Mouse (Mus musculus) heart, adult 2 months (tissue): Measurements from ENCODE around the gene Rnase11. TPM values are rescaled to one million over a fixed set of nuclear protein-coding genes. Genes with fewer than 3 reads are reported as not detected.

Source experiments
- DNase-seq, 2 experiments: peaks; one replicate each; pipeline ENCODE4 v3.0.0; 2021
- H3K27ac ChIP-seq: fragments of 200-600 bp; 2 replicates; pipeline ENCODE4 v1.8.1; 2022
- H3K27me3 ChIP-seq: fragments of 200-500 bp; 2 replicates; pipeline ENCODE4 v1.6.1; 2012; ENCODE audit warnings: mild to moderate bottlenecking, low read length, inconsistent platforms, mixed read lengths; ENCODE audit not compliant: control insufficient read depth, insufficient read depth
- H3K36me3 ChIP-seq: fragments of 200-500 bp; 2 replicates; pipeline ENCODE4 v1.6.1; 2012; ENCODE audit warnings: low read length, inconsistent platforms; ENCODE audit not compliant: control insufficient read depth, insufficient read depth
- H3K4me1 ChIP-seq: fragments of 200-500 bp; 2 replicates; pipeline ENCODE4 v1.6.1; 2011; ENCODE audit warnings: low read length; ENCODE audit not compliant: control insufficient read depth, insufficient read depth
- H3K4me3 ChIP-seq: fragments of 200-600 bp; 2 replicates; pipeline ENCODE4 v1.8.1; 2022
- H3K79me2 ChIP-seq: fragments of 200-500 bp; replicated peaks from 2 replicates; pipeline ENCODE4 v1.6.1; 2012; ENCODE audit warnings: mild to moderate bottlenecking, inconsistent platforms, low read length, moderate library complexity, mixed read lengths; ENCODE audit not compliant: control insufficient read depth, insufficient read depth
- H3K9ac ChIP-seq: fragments of 200-500 bp; 2 replicates; pipeline ENCODE4 v1.6.1; 2012; ENCODE audit warnings: low read depth, mild to moderate bottlenecking, control low read depth, inconsistent platforms, low read length, mixed read lengths
- CTCF ChIP-seq: fragments of 200-600 bp; IDR thresholded peaks from 2 replicates; pipeline ENCODE4 v1.8.1; 2022; ENCODE audit warnings: antibody characterized with exemption, mild to moderate bottlenecking, moderate library complexity
- EP300 ChIP-seq: fragments of 200-500 bp; IDR thresholded peaks from 2 replicates; pipeline ENCODE4 v1.6.1; 2011; ENCODE audit warnings: low read depth, low read length, control low read depth; ENCODE audit not compliant: insufficient read depth
- POLR2A ChIP-seq: fragments of 200-500 bp; IDR thresholded peaks from 2 replicates; pipeline ENCODE4 v1.6.1; 2011; ENCODE audit warnings: mild to moderate bottlenecking, low read depth, low read length, control low read depth; ENCODE audit not compliant: insufficient read depth
- WGBS: fragments of 180-500 bp; shearing (Covaris S2); methylation state at CpG from one replicate; pipeline ENCODE4 v1.1.7; 2018; 5-methylcytosine and 5-hydroxymethylcytosine counted together
- intact Hi-C: fragments of 180-260 bp; cut with DNase I; formaldehyde crosslinking; loops from one replicate; pipeline ENCODE4 v1.15.1; 2025
- polyA plus RNA-seq: library from polyadenylated mRNA; depleted of rRNA; stranded (reverse); fragments of >200 nt; gene quantifications from 2 replicates; pipeline ENCODE4 v1.2.3, GENCODE M21; 2012
- total RNA-seq, 2 experiments: library from RNA; stranded (reverse); gene quantifications; 2 replicates each; pipeline ENCODE4 v1.2.3; 2021

Rnase11 gene
- total and polyA plus RNA-seq, 3 experiments = not detected

DNA sequence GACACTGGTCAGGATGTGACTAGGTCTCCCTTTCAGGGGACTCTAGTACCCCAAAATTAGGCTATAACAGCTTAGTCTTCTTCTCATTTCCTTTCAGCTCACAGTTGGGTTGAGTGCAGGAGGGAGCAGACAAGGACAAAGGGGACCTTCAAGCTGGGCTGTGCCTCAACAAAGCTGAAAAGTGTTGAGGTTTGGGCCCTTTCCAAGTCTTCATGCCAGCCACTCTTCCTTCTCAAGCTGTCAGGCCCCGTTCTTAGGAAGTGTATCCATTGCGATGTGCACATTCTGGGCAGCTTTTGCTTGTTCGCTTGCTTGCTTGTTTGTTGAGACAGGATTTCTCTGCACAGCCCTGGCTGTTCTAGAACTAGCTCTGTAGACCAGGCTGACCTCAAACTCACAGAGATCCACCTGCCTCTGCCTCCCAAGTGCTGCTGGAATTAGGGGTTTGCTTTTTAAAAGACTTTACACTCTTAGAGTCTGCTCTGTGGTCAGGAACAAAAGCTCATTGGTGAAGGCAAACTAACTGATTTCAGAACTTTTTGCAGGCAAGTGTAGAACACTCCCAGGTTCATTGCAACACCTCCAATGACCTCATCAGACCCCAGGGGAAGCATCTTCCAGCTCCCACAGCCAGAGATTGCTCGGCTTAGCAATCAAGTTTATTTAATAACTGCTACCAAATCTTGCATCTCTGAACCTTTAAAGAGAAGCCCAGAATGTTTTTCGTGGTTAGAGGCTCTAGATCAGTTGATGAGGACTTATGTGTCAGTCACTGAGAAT, 44.3 kb upstream of the Rnase11 start:
- no peaks in the 10 kb centered on the region for H3K27me3 ChIP-seq
- TF ChIP-seq CTCF = no peak
- TF ChIP-seq POLR2A = no peak
- TF ChIP-seq EP300 = no peak
- H3K4me3 ChIP-seq = no peak overlapping the region
- peak overlapping the region; percentile 42 for H3K27ac ChIP-seq
- no peaks in the 10 kb centered on the region; the same call in 1 of the 2 replicates for H3K36me3 ChIP-seq
- DNase-seq = peak; percentile 42 to 46
- H3K9ac ChIP-seq = no peak overlapping the region
- H3K4me1 ChIP-seq = peaks cover 3% of the 10 kb centered on the region; the same call in 1 of the 2 replicates
- intact Hi-C loops = no loop called here
- WGBS = 64% methylated on average over 5 of the region's 5 CpGs
- no peaks in the 10 kb centered on the region for H3K79me2 ChIP-seq

GRCm38 (mm10) chr14:51093496-51093895, 43.5 kb upstream of the Rnase11 start:
- DNase-seq = peak in 1 of 2 experiments; percentile 39
- H3K9ac ChIP-seq = no peak overlapping the region
- 31% methylated on average over 3 of the region's 3 CpGs for WGBS
- H3K4me1 ChIP-seq = peaks cover 3% of the 10 kb centered on the region; the same call in 1 of the 2 replicates
- intact Hi-C loops = no loop called here
- no peaks in the 10 kb centered on the region; the same call in 1 of the 2 replicates for H3K36me3 ChIP-seq
- no peak overlapping the region; the same call in 1 of the 2 replicates for H3K4me3 ChIP-seq
- no peaks in the 10 kb centered on the region for H3K79me2 ChIP-seq
- 0 out of 2 replicates have a peak, but pooled peaks have one; percentile 18 for TF ChIP-seq POLR2A
- TF ChIP-seq EP300 = no peak
- peak overlapping the region; percentile 42 for H3K27ac ChIP-seq
- H3K27me3 ChIP-seq = no peaks in the 10 kb centered on the region

- no peak for TF ChIP-seq POLR2A
- TF ChIP-seq EP300 = no peak
- TF ChIP-seq CTCF = no peak
- no peaks in the 10 kb centered on the region for H3K79me2 ChIP-seq
- DNase-seq = peak; percentile 18 to 38
- H3K4me1 ChIP-seq = peaks cover 3% of the 10 kb centered on the region; the same call in 1 of the 2 replicates
- H3K27me3 ChIP-seq = no peaks in the 10 kb centered on the region
- H3K9ac ChIP-seq = peak overlapping the region; percentile 61
- intact Hi-C loops = no loop called here
- peak overlapping the region; percentile 76 for H3K4me3 ChIP-seq
- no peaks in the 10 kb centered on the region; the same call in 1 of the 2 replicates for H3K36me3 ChIP-seq
- WGBS = 57% methylated on average over 8 of the region's 8 CpGs
- H3K27ac ChIP-seq = peak overlapping the region; percentile 96
These were observed 42.2 kb upstream of the Rnase11 start for GRCm38 (mm10) chr14:51092073-51092620.

- no peaks in the 10 kb centered on the region for H3K79me2 ChIP-seq
- intact Hi-C loops = loop anchor here (1.0 kb wide), 1 partner anchor 284 kb away; the partner anchor contains the start of genes Ccnb1ip1 and Parp2
- peak; percentile 79 to 84 for DNase-seq
- TF ChIP-seq POLR2A = peak; percentile 67
- TF ChIP-seq EP300 = no peak
- 9% methylated on average over 33 of the region's 33 CpGs for WGBS
- H3K27me3 ChIP-seq = no peaks in the 10 kb centered on the region
- H3K4me1 ChIP-seq = peaks cover 3% of the 10 kb centered on the region; the same call in 1 of the 2 replicates
- peak within 1 kb of the TSS; percentile 96 for H3K27ac ChIP-seq
- no peaks in the 10 kb centered on the region; the same call in 1 of the 2 replicates for H3K36me3 ChIP-seq
- H3K9ac ChIP-seq = peak within 1 kb of the TSS; percentile 71
- H3K4me3 ChIP-seq = peak within 1 kb of the TSS; percentile 76
These were observed 41.2 kb upstream of the Rnase11 start, which contains the start of the genes Rnase4 and Ang for GRCm38 (mm10) chr14:51090921-51091900. Gene Rnase4 (plus strand): TSS chr14:51091077. Gene Ang (plus strand): TSS chr14:51091150.

- peak; percentile 84 to 88 for DNase-seq
- intact Hi-C loops = loop anchor here (1.0 kb wide), 1 partner anchor 283 kb away; the partner anchor contains the start of genes Ccnb1ip1 and Parp2
- WGBS = under 1% methylated on average over 27 of the region's 27 CpGs
These were observed 40.3 kb upstream of the Rnase11 start for GRCm38 (mm10) chr14:51090077-51090781.

More at GRCm38 (mm10) chr14:51090077-51090781, 40.3 kb upstream of the Rnase11 start:
- Histone ChIP-seq H3K4me1 (peaks cover 1% of the 10 kb centered on the region; the same call in 1 of the 2 replicates), H3K27ac (peak overlapping the region; percentile 96), H3K9ac (peak overlapping the region; percentile 71), H3K36me3 (no peaks in the 10 kb centered on the region), H3K79me2 (no peaks in the 10 kb centered on the region), H3K27me3 (no peaks in the 10 kb centered on the region), H3K4me3 (peak overlapping the region; percentile 76)
- peak; percentile 82 for TF ChIP-seq EP300
- no peak for TF ChIP-seq CTCF
